In the genomic region with DNA sequence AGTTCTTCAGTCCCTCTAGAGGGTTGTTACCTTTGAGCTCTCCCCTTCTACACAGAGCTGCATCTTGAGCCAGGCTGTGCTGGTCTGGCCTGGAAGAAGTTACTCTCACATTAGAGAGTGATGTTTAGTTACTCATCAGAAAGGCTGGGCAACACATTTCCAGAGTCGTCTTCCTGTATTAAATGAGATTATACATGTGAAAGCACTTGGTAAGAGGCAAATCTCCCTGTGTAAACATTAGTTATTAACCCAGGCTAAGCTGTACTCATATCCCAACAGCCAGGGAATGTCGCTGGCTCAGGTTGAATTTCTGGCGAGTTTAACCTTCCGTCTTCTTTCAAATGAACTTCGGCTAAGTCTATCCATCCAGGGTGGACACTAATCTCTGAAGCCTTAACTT, we compare ENCODE assay signal across 21 mouse cellular contexts. TPM values are rescaled to one million over a fixed set of nuclear protein-coding genes. Genes with fewer than 3 reads are reported as not detected.
DNase-seq lines count a peak whose midpoint lies in the region; ATAC-seq and TF ChIP-seq lines count a peak whose summit lies in the region.
"Had no signal": no experiment of that assay in that cellular context is flagged by ENCODE, and none has a peak within 500 bp of the region (broad histone marks: within the 10 kb centered on the region; RNA-seq: fewer than 3 reads in every experiment).

No protein-coding gene starts in this region.

- H3K27me3 ChIP-seq in cerebellum, adult 2 months (ENCODE audit: control insufficient read depth, insufficient read depth, low read length), result no peaks in the 10 kb centered on the region
- H3K27me3 ChIP-seq in kidney, embryonic 15.5 days, result no peaks in the 10 kb centered on the region
- no peaks in the 10 kb centered on the region for H3K27me3 ChIP-seq in heart, embryonic 12.5 days (replicated peaks)
- H3K27me3 ChIP-seq: forebrain, embryonic 13.5 days; hindbrain, embryonic 12.5 days; hindbrain, embryonic 15.5 days had no signal

- no peak overlapping the region for H3K27ac ChIP-seq in cerebellum, adult 2 months (ENCODE audit: insufficient read depth, low read length)
- H3K27ac ChIP-seq in kidney, embryonic 15.5 days, result no peak overlapping the region
- peak overlapping the region; percentile 28; the same call in 1 of the 2 replicates for H3K27ac ChIP-seq in layer of hippocampus, adult 2 months
- H3K27ac ChIP-seq in heart, embryonic 12.5 days (ENCODE audit: poor library complexity, severe bottlenecking), result no peak overlapping the region
- H3K27ac ChIP-seq: forebrain, embryonic 10.5 days; forebrain, embryonic 13.5 days; heart, adult 2 months; heart, embryonic 10.5 days; hindbrain, embryonic 12.5 days; hindbrain, embryonic 15.5 days had no signal

- H3K4me3 ChIP-seq in cerebellum, adult 2 months (replicated peaks; ENCODE audit: insufficient read depth, low read depth, low read length), result no peak overlapping the region
- H3K4me3 ChIP-seq in kidney, embryonic 15.5 days (replicated peaks), result no peak overlapping the region
- no peak overlapping the region for H3K4me3 ChIP-seq in layer of hippocampus, adult 2 months
- no peak overlapping the region for H3K4me3 ChIP-seq in heart, embryonic 12.5 days
- H3K4me3 ChIP-seq: forebrain, embryonic 10.5 days; forebrain, embryonic 13.5 days; heart, adult 2 months; heart, embryonic 10.5 days; hindbrain, embryonic 12.5 days; hindbrain, embryonic 15.5 days had no signal

- H3K4me1 ChIP-seq in cerebellum, adult 2 months (ENCODE audit: control insufficient read depth, insufficient read depth, low read length), result peaks cover 30% of the 10 kb centered on the region
- peaks cover 21% of the 10 kb centered on the region for H3K4me1 ChIP-seq in kidney, embryonic 15.5 days
- peaks cover 5% of the 10 kb centered on the region; the same call in 1 of the 2 replicates for H3K4me1 ChIP-seq in heart, embryonic 12.5 days (replicated peaks)

- no peak for TF ChIP-seq CTCF in cerebellum, adult 2 months (IDR thresholded peaks at IDR 0.05; ENCODE audit: borderline replicate concordance, insufficient read depth, low read depth, low read length)
- no peak for TF ChIP-seq CTCF in layer of hippocampus, adult 2 months (conservative IDR thresholded peaks at IDR 0.05)

- H3K36me3 ChIP-seq in kidney, embryonic 15.5 days, result no peaks in the 10 kb centered on the region
- H3K36me3 ChIP-seq in heart, embryonic 12.5 days, result no peaks in the 10 kb centered on the region
- H3K36me3 ChIP-seq: forebrain, embryonic 10.5 days; heart, embryonic 10.5 days; hindbrain, embryonic 12.5 days; hindbrain, embryonic 15.5 days had no signal

- H3K4me2 ChIP-seq in kidney, embryonic 15.5 days, result no peak overlapping the region
- H3K4me2 ChIP-seq in heart, embryonic 12.5 days, result no peak overlapping the region
- H3K4me2 ChIP-seq: forebrain, embryonic 13.5 days; hindbrain, embryonic 12.5 days; hindbrain, embryonic 15.5 days had no signal

- no peak overlapping the region for H3K9ac ChIP-seq in kidney, embryonic 15.5 days
- no peak overlapping the region for H3K9ac ChIP-seq in heart, embryonic 12.5 days
- H3K9ac ChIP-seq: forebrain, embryonic 13.5 days; hindbrain, embryonic 12.5 days; hindbrain, embryonic 15.5 days had no signal

- ATAC-seq in kidney, embryonic 15.5 days (replicated peaks; ENCODE audit: low FRiP score), result no peak
- ATAC-seq in heart, embryonic 12.5 days (ENCODE audit: insufficient number of reproducible peaks, low FRiP score), result no peak
- ATAC-seq: forebrain, embryonic 13.5 days; forebrain, embryonic 16.5 days had no signal

- WGBS in cerebellum, adult 2 months, result 78% methylated on average over 5 of the region's 5 CpGs
- 76% methylated on average over 5 of the region's 5 CpGs for WGBS in kidney, embryonic 15.5 days
- 79% methylated on average over 5 of the region's 5 CpGs for WGBS in heart, embryonic 12.5 days

- DNase-seq in cerebellum, adult 9-10 months, result peak; percentile 21
- no peak for DNase-seq in cerebellum, adult 2 months
- DNase-seq in kidney, adult 8-10 months, result peak; percentile 62 to 76
- DNase-seq in layer of hippocampus, adult 2 months (ENCODE audit: low spot score in 2 of 2), result no peak
- no peak for DNase-seq in layer of hippocampus, adult 11-12 months (ENCODE audit: low spot score)
- DNase-seq in adrenal gland, postnatal 10 days, result no peak
- DNase-seq: adrenal gland, postnatal 14 days; cerebellum, adult 11 months; cerebellum, adult 8-10 months; cerebellum, postnatal 14 days; gastrocnemius, postnatal 10 days; gastrocnemius, postnatal 36 days; heart, adult 2 months had no signal

- no peak for TF ChIP-seq POLR2A in cerebellum, adult 2 months (IDR thresholded peaks at IDR 0.05; ENCODE audit: borderline replicate concordance, insufficient read depth, low read length)

- no peaks in the 10 kb centered on the region for H3K9me3 ChIP-seq in kidney, embryonic 15.5 days (replicated peaks)
- no peaks in the 10 kb centered on the region for H3K9me3 ChIP-seq in heart, embryonic 12.5 days (replicated peaks)
- H3K9me3 ChIP-seq: forebrain, embryonic 10.5 days; forebrain, embryonic 13.5 days; heart, embryonic 10.5 days; hindbrain, embryonic 12.5 days; hindbrain, embryonic 15.5 days had no signal

RNA-seq across cellular contexts. Expression of gene Tspan5, which starts 9.3 kb away (rescaled TPM):
- 166 TPM in 2 replicates for polyA plus RNA-seq in cerebellum, adult 2 months (2012; rRNA removed)
- 26.3 and 28.9 TPM in 2 replicates for polyA plus RNA-seq in kidney, embryonic 15.5 days (2015; fragmentation: Nextera tagmentation; extraction: Ambion mirVana)
- total RNA-seq in layer of hippocampus, adult 2 months (2021), result 100 to 1,000 TPM; 199 to 202 TPM
- total RNA-seq in adrenal gland, postnatal 10 days (2021), result 10 to 100 TPM; 30.0 to 30.8 TPM
- 18.9 and 19.0 TPM in 2 replicates for polyA plus RNA-seq in heart, embryonic 12.5 days (2016; fragmentation: Nextera tagmentation; extraction: Ambion mirVana)

Comparison
In these comparisons a context has a peak if more than half of its experiments do, and no peak if none do; other contexts are left out.
1. DNase-seq: peak in cerebellum, adult 9-10 months (single experiment) and kidney, adult 8-10 months (2 of 2); none in cerebellum, adult 2 months (0 of 2), layer of hippocampus, adult 2 months (0 of 2), layer of hippocampus, adult 11-12 months (single experiment) and adrenal gland, postnatal 10 days (single experiment).